Comparison of ENCODE assay signal across 8 mouse cellular contexts in genomic region chr16:11323324-11324051, GRCm38 (mm10). TPM values are rescaled to one million over a fixed set of nuclear protein-coding genes. Genes with fewer than 3 reads are reported as not detected.
DNase-seq lines count a peak whose midpoint lies in the region; ATAC-seq lines count a peak whose summit lies in the region.

No protein-coding gene starts in this region.

- peak overlapping the region; percentile 86 for H3K4me3 ChIP-seq in heart, embryonic 10.5 days
- peak overlapping the region; percentile 89 for H3K4me3 ChIP-seq in kidney, embryonic 15.5 days (replicated peaks)
- peak overlapping the region; percentile 84 for H3K4me3 ChIP-seq in lung, embryonic 16.5 days (ENCODE audit: low read length)

- no peaks in the 10 kb centered on the region for H3K36me3 ChIP-seq in heart, embryonic 10.5 days
- H3K36me3 ChIP-seq in kidney, embryonic 15.5 days, result no peaks in the 10 kb centered on the region
- no peaks in the 10 kb centered on the region for H3K36me3 ChIP-seq in lung, embryonic 16.5 days (ENCODE audit: control insufficient read depth, insufficient read depth, low read length)

- no peaks in the 10 kb centered on the region for H3K9me3 ChIP-seq in heart, embryonic 10.5 days
- H3K9me3 ChIP-seq in kidney, embryonic 15.5 days (replicated peaks), result no peaks in the 10 kb centered on the region
- no peaks in the 10 kb centered on the region for H3K9me3 ChIP-seq in lung, embryonic 16.5 days (ENCODE audit: control insufficient read depth, low read length)

- no peaks in the 10 kb centered on the region for H3K27me3 ChIP-seq in heart, embryonic 10.5 days (ENCODE audit: insufficient read depth, poor library complexity, severe bottlenecking)
- no peaks in the 10 kb centered on the region for H3K27me3 ChIP-seq in kidney, embryonic 15.5 days
- no peaks in the 10 kb centered on the region for H3K27me3 ChIP-seq in lung, embryonic 16.5 days (ENCODE audit: control insufficient read depth, insufficient read depth, low read depth, low read length)

- H3K9ac ChIP-seq in kidney, embryonic 15.5 days, result peak overlapping the region; percentile 85
- peak overlapping the region; percentile 89 for H3K9ac ChIP-seq in lung, embryonic 16.5 days (ENCODE audit: low read length)

- peak overlapping the region; percentile 82 for H3K4me2 ChIP-seq in kidney, embryonic 15.5 days
- peak overlapping the region; percentile 96 for H3K4me2 ChIP-seq in lung, embryonic 16.5 days (ENCODE audit: low read depth, low read length)

- WGBS in heart, embryonic 10.5 days, result 9% methylated on average over 17 of the region's 17 CpGs
- WGBS in kidney, embryonic 15.5 days, result 3% methylated on average over 17 of the region's 17 CpGs
- WGBS in lung, embryonic 16.5 days, result 6% methylated on average over 17 of the region's 17 CpGs

- H3K27ac ChIP-seq in heart, embryonic 10.5 days, result peak overlapping the region; percentile 91
- peak overlapping the region; percentile 86 for H3K27ac ChIP-seq in kidney, embryonic 15.5 days
- H3K27ac ChIP-seq in lung, embryonic 16.5 days (ENCODE audit: low read length), result peak overlapping the region; percentile 70

- ATAC-seq in frontal cortex, adult (ENCODE audit: low TSS enrichment), result peak; percentile 41; the same call in 1 of the 2 replicates
- ATAC-seq in CD4-positive, CD25-positive, alpha-beta regulatory T cell, adult 4 months, result peak; percentile 28
- ATAC-seq in kidney, embryonic 15.5 days (replicated peaks; ENCODE audit: low FRiP score), result peak; percentile 38
- ATAC-seq in lung, embryonic 16.5 days (ENCODE audit: low read depth), result peak; percentile 49; the same call in 1 of the 2 replicates

- DNase-seq in frontal cortex, postnatal 14 days (ENCODE audit: low spot score in 2 of 2), result no peak
- DNase-seq in cerebellum, adult 18-20 months, result peak; percentile 29 to 31
- no peak for DNase-seq in heart, embryonic 10.5 days (ENCODE audit: low spot score)
- DNase-seq in right cerebral cortex, postnatal 4 days, result peak; percentile 14

- peaks cover 12% of the 10 kb centered on the region; the same call in 1 of the 2 replicates for H3K4me1 ChIP-seq in heart, embryonic 10.5 days
- H3K4me1 ChIP-seq in kidney, embryonic 15.5 days, result peaks cover 18% of the 10 kb centered on the region
- peaks cover 13% of the 10 kb centered on the region for H3K4me1 ChIP-seq in lung, embryonic 16.5 days (replicated peaks; ENCODE audit: control insufficient read depth, insufficient read depth, low read length)

RNA-seq across cellular contexts. Expression of gene Snx29, which starts 0.8 kb away (rescaled TPM):
- polyA plus RNA-seq in CD4-positive, CD25-positive, alpha-beta regulatory T cell, adult 4 months (2017; shearing (Covaris generic)), result 10 to 100 TPM; 11.7 to 16.1 TPM
- 6.7 and 7.9 TPM in 2 replicates for polyA plus RNA-seq in heart, embryonic 10.5 days (2016; fragmentation: Nextera tagmentation; extraction: Ambion mirVana)
- 17.1 and 19.8 TPM in 2 replicates for polyA plus RNA-seq in kidney, embryonic 15.5 days (2015; fragmentation: Nextera tagmentation; extraction: Ambion mirVana)
- 11.4 and 16.2 TPM in 2 replicates for polyA plus RNA-seq in lung, embryonic 16.5 days (2015; fragmentation: Nextera tagmentation; extraction: Ambion mirVana)

RNA-seq across cellular contexts. Expression of gene Tnfrsf17, which starts 9.9 kb away (rescaled TPM):
- polyA plus RNA-seq in CD4-positive, CD25-positive, alpha-beta regulatory T cell, adult 4 months (2017; shearing (Covaris generic)), result not detected
- not detected in 2 replicates for polyA plus RNA-seq in heart, embryonic 10.5 days (2016; fragmentation: Nextera tagmentation; extraction: Ambion mirVana)
- not detected in 2 replicates for polyA plus RNA-seq in kidney, embryonic 15.5 days (2015; fragmentation: Nextera tagmentation; extraction: Ambion mirVana)
- not detected in 2 replicates for polyA plus RNA-seq in lung, embryonic 16.5 days (2015; fragmentation: Nextera tagmentation; extraction: Ambion mirVana)

Comparison
In these comparisons a context has a peak if more than half of its experiments do, and no peak if none do; other contexts are left out.
1. DNase-seq: peak in cerebellum, adult 18-20 months (2 of 2) and right cerebral cortex, postnatal 4 days (single experiment); none in frontal cortex, postnatal 14 days (0 of 2) and heart, embryonic 10.5 days (single experiment).
2. Peak in every context shown above with its lines, with median percentiles within 50 percentile points of each other: ATAC-seq, H3K27ac ChIP-seq and H3K4me3 ChIP-seq.